Comparison of ENCODE assay signal across 15 mouse cellular contexts in the genomic region with DNA sequence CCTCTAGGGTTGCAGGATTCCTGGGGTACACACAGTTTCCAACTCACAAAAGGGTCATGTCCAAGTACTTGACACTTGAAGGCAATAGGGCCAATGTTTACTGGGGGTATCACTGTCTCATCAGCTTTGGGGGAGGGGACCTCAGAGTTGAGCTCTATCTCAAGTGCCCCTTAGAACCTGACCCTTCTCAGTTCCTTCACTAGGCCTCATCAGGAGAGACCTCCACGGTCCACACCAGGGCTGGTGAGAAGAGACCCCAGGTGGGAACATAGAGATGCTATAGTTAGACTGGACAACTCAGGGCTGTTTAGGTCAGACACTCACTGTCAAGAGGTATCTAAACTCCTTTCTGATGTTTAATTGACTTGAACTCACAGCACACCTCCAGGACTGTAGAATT.
"Had no signal": no experiment of that assay in that cellular context is flagged by ENCODE, and none has a peak within 500 bp of the region (broad histone marks: within the 10 kb centered on the region; RNA-seq: fewer than 3 reads in every experiment).

No protein-coding gene starts in this region.

- H3K4me1 ChIP-seq: liver, embryonic 15.5 days; midbrain, embryonic 10.5 days had no signal

- H3K27ac ChIP-seq: limb, embryonic 10.5 days; liver, embryonic 15.5 days; midbrain, embryonic 10.5 days; neural tube, embryonic 13.5 days had no signal

- H3K4me3 ChIP-seq: limb, embryonic 10.5 days; liver, embryonic 15.5 days; midbrain, embryonic 10.5 days; neural tube, embryonic 13.5 days had no signal

- H3K4me2 ChIP-seq: liver, embryonic 11.5 days; liver, embryonic 15.5 days; neural tube, embryonic 13.5 days had no signal

- H3K9me3 ChIP-seq: limb, embryonic 10.5 days; liver, embryonic 15.5 days; midbrain, embryonic 10.5 days; neural tube, embryonic 13.5 days had no signal

- ATAC-seq: lung, postnatal 0 days; midbrain, embryonic 16.5 days had no signal

- H3K27me3 ChIP-seq: liver, embryonic 15.5 days; neural tube, embryonic 13.5 days had no signal

- DNase-seq: kidney, postnatal 14 days; lung, adult 2 months; lung, postnatal 36 days; retina, postnatal 1 day; right cerebral cortex, postnatal 4 days; spleen, adult 18-20 months; thymus, adult 18-20 months; thymus, postnatal 14 days had no signal

- H3K9ac ChIP-seq: liver, embryonic 15.5 days; neural tube, embryonic 13.5 days had no signal

- H3K36me3 ChIP-seq: limb, embryonic 10.5 days; liver, embryonic 15.5 days; midbrain, embryonic 10.5 days; neural tube, embryonic 13.5 days had no signal
